Mouse (Mus musculus) mature B cell (primary cell): ENCODE measurements around the gene Wdr93.
"Not testable (repeated sequence)": the region's sequence is repeated elsewhere in the genome, so short reads cannot be mapped to it uniquely, and the experiment has no call there.

ENCODE experiments used
- in situ Hi-C: fragments of 300-500 bp; cut with MboI; formaldehyde crosslinking; loops from 2 replicates; pipeline ENCODE4 v1.14.3; 2019

The Wdr93 gene

DNA sequence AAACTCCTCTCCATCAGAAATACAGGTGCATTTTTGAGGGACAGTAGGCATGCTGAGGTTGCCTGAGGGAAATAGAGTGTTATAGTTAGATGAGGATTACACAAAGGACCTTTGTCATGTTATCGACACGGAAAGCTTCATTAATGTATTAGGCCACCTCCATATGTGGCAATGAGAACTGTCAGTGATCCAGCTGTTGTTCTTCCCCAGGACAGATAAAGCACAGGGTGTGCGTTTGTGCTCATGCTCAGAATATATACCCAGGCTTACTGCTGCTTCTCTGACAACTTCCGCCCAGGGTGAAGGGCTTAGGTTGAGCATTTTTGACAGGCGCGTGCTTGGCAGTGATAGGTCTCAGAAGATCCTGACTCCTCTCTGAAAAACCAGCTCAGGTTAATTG is 6.5 kb downstream of the Wdr93 start:
- in situ Hi-C loops, result no loop called here

DNA sequence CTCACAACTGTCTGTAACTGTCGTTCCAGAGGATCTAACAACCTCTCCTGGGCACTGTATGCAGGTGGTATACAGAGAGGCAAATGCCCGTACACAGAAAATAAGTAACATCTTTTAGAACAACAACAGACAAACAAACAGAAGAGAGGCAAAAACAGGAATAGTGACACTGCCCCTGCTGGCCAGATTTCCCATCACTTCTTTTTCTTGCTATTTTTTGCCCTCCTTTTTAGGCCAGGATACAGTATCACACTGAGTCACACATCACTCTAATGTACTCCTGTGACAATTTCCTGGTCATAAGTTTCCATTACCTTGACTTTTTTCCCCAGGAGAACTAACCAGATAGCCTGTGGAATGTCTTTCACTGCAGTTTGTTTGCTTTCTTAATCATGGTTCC is 13.4 kb downstream of the Wdr93 start:
- in situ Hi-C loops, result no loop called here

DNA sequence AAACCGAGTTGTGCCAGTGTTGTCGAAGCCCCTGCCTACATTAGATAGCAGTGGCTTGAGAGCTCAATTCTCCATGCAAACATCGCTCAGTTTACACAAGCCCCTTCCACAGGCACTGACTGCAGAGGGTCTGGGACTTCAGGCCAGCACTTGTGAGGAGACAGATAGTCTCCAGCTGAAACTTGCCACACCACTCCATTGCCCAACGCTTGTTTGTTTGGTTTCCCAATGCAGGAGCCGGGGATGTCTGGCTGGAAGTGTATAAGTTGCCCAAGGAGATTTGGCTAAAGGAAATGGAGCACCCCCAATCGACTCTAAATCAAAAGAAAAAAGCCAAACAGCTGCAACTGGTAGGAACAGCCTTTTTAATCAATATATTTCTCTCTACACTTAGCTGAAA is 15.2 kb downstream of the Wdr93 start:
- in situ Hi-C loops, result no loop called here

GRCm38 (mm10) chr7:79759766-79760165 is 16.8 kb downstream of the Wdr93 start:
- in situ Hi-C loops, result no loop called here

- in situ Hi-C loops, result no loop called here
Observed at GRCm38 (mm10) chr7:79761124-79761876, 18.3 kb downstream of the Wdr93 start.

DNA sequence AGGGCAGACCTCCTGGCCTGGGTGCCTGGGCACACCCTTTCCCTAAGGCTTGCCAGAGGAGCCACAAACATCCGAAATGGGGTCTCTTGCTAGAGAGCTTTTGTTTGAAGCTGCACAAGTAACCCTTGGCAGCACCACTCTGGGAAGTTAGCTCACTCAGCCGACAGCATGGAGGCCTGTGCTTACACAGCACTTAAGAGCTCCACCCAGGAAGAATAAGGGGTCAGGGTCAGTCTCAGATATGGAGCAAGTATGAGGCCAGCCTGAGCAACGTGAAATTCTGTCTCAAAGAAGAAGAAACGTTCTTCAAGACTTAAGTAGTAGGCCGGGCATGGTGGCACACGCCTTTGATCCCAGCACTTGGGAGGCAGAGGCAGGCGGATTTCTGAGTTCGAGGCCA is 19.1 kb downstream of the Wdr93 start:
- in situ Hi-C loops, result no loop called here

DNA sequence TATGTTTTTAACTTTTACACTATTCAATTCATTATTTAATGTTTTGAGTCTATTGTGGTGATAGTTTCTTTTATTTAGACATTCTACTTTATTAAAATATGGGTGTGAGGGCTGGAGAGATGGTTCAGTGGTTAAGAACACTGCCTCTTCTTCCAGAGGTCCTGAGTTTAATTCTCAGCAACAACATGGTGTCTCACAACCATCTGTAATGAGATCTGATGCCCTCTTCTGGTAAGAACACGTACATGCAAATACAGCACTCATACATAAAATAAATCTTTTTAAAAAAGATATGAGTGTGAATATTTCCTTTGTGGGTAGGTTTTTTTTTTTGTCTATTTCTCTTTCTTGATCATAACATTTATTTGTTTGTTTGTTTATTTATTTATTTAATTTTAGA is 23.0 kb downstream of the Wdr93 start:
- in situ Hi-C loops, result no loop called here

- in situ Hi-C loops, result no loop called here
Observed at GRCm38 (mm10) chr7:79769664-79770063, 26.7 kb downstream of the Wdr93 start.

DNA sequence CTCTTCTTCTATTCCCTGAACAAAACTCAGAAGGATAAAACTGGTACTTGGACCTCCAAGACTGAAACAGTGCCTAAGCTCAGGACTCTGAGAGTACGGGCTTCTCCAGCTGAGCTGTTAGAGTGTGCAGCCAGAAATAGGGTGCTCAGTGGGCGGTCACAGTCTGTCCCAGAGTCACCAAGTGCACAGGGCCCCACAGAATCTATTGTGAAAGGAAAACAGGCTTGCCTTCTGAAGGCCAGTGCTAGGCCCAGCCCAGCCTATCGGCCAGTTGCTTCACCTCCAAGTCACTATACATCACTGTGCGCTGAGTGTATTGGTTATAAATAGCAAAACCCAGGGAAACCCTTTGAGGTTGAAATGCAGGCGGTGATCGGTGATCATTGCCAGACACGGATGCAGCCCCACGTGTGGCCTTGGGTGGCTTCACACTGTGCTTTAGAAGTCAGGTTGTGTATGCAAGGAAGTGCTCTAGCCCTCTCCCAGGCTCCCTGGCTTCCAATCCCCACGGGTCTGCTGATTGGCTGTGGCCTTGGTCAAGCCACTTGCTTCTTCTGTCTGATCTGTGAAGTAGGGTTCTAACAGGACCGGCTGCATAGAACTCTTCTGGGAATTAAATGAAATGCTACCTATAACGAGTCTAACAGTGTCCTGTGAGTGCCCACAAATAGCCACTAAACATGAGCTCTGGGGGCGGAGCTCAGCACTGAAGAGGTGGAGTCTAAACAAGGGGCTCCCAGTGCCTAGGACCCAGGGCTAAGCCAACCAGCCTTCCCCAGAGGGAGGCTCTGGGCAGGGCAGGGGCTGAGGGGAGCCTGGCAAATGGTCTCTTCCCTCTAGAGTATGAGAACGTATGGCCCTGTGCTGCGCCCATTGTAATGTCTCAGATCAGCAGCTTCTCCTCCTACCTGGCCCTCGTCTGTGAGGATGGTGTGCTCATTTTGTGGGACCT is 28.9 kb downstream of the Wdr93 start:
- in situ Hi-C loops, result no loop called here

- in situ Hi-C loops, result no loop called here
Observed at GRCm38 (mm10) chr7:79780647-79781626, 38.0 kb downstream of the Wdr93 start.

DNA sequence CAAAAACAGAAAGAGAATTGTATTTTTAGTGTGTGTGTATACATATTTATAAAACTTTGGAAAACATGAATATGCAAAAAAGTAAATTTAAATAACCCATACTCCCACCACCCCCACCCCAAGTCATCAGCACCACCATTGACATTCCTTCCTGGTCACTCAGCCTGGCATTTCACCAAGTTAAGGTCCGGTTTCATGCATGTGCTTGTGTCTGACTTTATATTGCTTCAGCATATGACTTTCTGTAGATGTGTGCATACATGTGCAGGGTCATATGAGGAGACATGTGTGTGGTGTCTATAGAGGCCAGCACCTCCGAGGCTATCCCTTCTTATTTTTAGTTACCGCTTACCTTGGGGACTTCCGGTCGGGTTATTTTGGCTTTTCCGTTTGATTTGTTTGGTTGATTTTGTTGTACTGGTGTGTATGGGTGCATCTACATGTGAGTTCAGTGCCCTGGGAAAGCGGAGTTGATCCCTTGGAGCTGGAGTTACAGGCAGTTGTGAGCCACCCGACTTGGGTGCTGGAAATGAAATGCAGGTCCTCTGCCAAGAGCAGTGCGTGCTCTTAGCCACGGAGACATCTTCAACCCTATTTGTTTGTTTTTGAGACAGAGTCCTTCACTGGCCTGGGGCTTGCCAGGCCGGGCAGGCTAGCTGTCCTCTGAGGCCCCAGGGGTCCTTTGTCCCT is 39.0 kb downstream of the Wdr93 start:
- in situ Hi-C loops, result no loop called here

DNA sequence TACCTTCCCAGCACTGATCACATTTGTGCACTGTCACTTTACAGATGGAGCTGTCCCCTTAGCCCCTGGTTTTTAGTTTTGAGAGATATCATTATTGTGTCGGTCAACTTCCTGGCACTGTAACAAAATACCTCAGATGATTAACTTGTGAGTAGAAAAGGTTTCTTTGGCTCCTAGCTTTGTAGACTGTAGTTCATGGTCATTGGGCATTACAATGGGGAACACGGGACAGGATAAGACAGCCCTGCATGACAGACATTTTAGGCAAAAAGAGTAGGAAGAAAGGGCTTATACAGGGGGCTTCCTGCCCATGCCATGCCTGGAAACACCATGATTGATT is 39.5 kb downstream of the Wdr93 start:
- in situ Hi-C loops, result no loop called here

- in situ Hi-C loops, result no loop called here
Observed at GRCm38 (mm10) chr7:79786295-79786694, 43.3 kb downstream of the Wdr93 start.

GRCm38 (mm10) chr7:79789812-79790211 is 46.8 kb downstream of the Wdr93 start:
- in situ Hi-C loops, result not testable (repeated sequence)

DNA sequence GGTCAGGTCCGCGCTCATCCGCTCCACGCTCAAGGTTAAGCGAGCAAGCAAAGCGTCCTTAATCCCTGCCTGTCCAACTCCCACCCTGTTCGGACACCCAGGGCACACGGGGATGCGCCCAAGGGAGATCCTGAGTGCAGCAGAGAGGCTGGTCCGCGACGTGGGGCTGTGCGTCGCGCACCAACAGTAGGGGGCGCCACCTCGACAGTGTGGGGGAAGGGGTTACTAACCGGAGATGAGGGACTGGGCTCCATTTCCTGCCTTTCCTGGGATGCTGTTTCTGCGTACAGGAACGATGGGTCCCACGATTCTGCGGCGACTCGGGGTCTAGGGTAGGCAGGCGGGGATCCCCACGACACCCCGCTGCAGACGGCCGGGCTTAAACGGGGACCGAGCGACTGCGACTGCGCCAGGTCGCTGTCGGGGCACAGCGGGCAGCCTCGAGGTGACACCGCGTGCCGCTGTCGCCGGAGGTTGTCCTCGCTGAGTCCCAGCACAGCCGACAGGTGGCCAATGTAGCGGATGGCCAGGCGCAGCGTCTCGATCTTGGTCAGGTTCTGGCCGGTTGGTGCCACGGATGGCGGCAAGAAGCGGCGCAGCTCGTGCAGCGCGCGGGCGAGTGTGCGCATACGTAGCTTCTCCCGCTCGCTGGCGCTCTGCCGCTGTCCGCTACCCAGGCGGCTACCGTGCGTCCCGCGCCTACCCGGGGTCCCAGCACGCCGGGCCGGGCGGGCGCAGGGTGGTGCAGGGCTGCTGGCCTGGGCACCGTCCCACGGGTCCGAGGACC is 49.9 kb downstream of the Wdr93 start:
- in situ Hi-C loops, result no loop called here

GRCm38 (mm10) chr7:79793688-79794087 is 50.7 kb downstream of the Wdr93 start, which contains the start of gene Mesp1:
Gene Mesp1 (minus strand): TSS chr7:79793788.
- in situ Hi-C loops, result no loop called here

GRCm38 (mm10) chr7:79798606-79799005 is 55.6 kb downstream of the Wdr93 start:
- in situ Hi-C loops, result no loop called here

- in situ Hi-C loops, result no loop called here
Observed at GRCm38 (mm10) chr7:79799048-79799447, 56.1 kb downstream of the Wdr93 start.

DNA sequence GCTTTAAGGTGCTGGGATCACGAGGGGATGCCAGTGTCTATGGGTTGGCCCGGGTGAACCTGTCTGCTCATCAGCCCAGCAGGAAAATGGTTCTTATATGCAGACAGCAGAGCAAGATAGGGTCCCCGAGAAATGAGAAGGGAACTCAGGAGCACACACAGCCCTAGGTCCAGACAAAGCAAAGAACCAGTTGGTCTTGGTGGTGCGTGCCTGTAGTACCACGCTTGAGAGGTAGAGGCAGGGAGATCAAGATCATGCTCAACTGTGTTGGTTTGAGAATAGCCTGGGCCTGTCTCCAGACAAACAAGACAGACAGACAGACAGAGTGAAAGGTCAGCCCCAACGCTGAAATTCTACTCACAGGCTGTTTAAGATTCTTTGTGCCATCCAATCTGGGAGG is 56.5 kb downstream of the Wdr93 start:
- in situ Hi-C loops, result no loop called here

DNA sequence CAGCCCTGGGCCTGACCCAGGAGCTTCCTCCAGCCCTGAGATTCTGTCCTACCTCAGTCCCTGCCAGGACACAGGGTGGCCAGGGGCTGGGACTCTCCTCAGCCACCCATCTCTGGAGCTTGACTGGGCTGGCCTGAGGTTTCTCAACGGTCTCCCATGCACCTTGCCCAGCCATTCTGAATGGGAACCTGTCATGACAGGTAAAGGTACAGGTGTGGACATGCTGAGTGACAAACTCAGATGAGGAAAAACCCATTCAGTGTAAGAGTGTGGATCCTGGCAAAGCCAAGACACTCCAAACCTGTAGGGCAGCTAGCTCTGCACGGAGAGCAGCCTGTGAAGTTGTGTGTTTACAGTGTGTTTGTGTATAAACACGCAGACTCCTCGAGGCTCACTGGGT is 57.4 kb downstream of the Wdr93 start:
- in situ Hi-C loops, result no loop called here
